Mouse (Mus musculus) cerebellum, postnatal 14 days (tissue): ENCODE measurements at regions not wholly inside any gene's neighbourhood (a gene's known extent, or its start where the extent isn't known, plus 50 kb on each side); places are given as distances from the start of the nearest gene placed in this dataset.

Experiments used
- DNase-seq, 2 experiments: peaks; one replicate each; pipeline ENCODE4 v3.0.0; 2021; ENCODE audit warnings: mixed read lengths in 2 of 2

- peak in 1 of 2 experiments; percentile 10 for DNase-seq
Measured at GRCm38 (mm10) chr5:58497326-58497725, 779.6 kb downstream of the Pcdh7 start.

GRCm38 (mm10) chr5:58531601-58532000 is 813.8 kb downstream of the Pcdh7 start:
- no peak for DNase-seq

GRCm38 (mm10) chr5:58556770-58557169 is 839.0 kb downstream of the Pcdh7 start:
- DNase-seq, result no peak

GRCm38 (mm10) chr5:58559816-58560215 is 842.0 kb downstream of the Pcdh7 start:
- no peak for DNase-seq

GRCm38 (mm10) chr5:58599876-58600275 is 882.1 kb downstream of the Pcdh7 start:
- no peak for DNase-seq

GRCm38 (mm10) chr5:58621527-58621926 is 903.8 kb downstream of the Pcdh7 start:
- no peak for DNase-seq
